Mouse (Mus musculus) cortical plate, adult 2 months (tissue): ENCODE data around the gene D430019H16Rik.

Experiments used
- CTCF ChIP-seq: fragments of 200-500 bp; IDR thresholded peaks from 2 replicates; pipeline ENCODE4 v1.5.1; 2011; ENCODE audit warnings: mild to moderate bottlenecking, control low read depth, low read length; ENCODE audit not compliant: insufficient read depth; ENCODE audit errors: extremely low read depth
- POLR2A ChIP-seq: fragments of 200-500 bp; IDR thresholded peaks from 2 replicates; pipeline ENCODE4 v1.6.1; 2011; ENCODE audit warnings: mild to moderate bottlenecking, low read length, control low read depth; ENCODE audit not compliant: insufficient read depth; ENCODE audit errors: extremely low read depth

GRCm38 (mm10) chr12:105529545-105529944, 75.9 kb downstream of the D430019H16Rik start:
- no peak for TF ChIP-seq POLR2A
- no peak for TF ChIP-seq CTCF
